Mouse (Mus musculus) urinary bladder, adult 18-20 months (tissue): ENCODE data around the gene Ptpra.
A peak's percentile ranks its signal among the peaks of the same experiment; 100 is the strongest.

Experiments
- DNase-seq, 2 experiments: peaks; one replicate each; pipeline ENCODE4 v3.0.0; 2022; ENCODE audit warnings: low spot score in 2 of 2, mixed read lengths in 2 of 2

The Ptpra gene

GRCm38 (mm10) chr2:130557462-130557861, 107.4 kb downstream of the Ptpra start:
- no peak for DNase-seq

- no peak for DNase-seq
Measured at GRCm38 (mm10) chr2:130558015-130558414, 107.9 kb downstream of the Ptpra start.

DNA sequence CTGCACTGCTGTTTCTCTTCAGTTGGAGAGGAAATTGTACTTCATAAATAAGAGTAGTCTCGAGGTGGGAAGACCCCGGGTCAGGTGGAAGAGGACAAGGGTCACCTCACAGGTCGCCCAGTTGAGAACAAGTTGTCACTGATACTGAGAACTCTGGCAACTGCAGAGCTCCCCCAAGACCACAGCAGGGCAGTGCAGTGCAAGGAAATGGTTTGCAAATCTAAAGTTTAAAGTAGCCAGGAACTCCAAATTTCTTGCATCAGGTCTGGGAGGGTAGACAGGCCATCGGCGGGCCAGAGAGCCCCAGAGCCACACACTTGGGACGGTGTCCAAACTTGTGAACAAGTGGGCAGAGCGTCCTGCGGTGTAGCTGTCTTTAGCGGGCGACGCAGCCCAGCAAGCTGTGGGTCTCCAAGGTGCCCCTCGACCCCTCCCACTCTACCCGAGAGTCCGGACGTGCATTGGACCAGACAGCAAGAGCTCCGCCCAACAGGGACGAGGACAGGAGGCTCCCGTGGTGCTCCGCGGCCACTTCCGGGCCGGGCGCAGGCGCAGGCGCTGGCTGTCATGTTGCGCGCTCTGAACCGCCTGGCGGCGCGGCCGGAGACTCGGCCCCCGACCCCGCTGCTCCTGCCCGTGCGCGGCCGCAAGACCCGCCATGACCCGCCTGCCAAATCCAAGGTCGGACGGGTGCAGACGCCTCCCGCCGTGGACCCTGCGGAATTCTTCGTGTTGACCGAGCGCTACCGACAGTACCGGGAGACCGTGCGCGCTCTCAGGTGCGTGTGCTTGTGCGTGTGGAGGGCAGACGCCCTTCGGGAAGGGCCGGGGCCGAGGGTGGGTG, 113.4 kb downstream of the Ptpra start, which contains the start of gene Mrps26:
Gene Mrps26 (plus strand): TSS at position 531 of the 844 bp plus-strand sequence.
- DNase-seq: peak; percentile 79 to 90

GRCm38 (mm10) chr2:130564063-130564462, 114.0 kb downstream of the Ptpra start:
- peak in 1 of 2 experiments; percentile 7 for DNase-seq

GRCm38 (mm10) chr2:130564983-130565382, 114.9 kb downstream of the Ptpra start:
- no peak for DNase-seq

GRCm38 (mm10) chr2:130568921-130569320, 118.8 kb downstream of the Ptpra start:
- no peak for DNase-seq

- no peak for DNase-seq
Measured at GRCm38 (mm10) chr2:130569926-130570325, 119.8 kb downstream of the Ptpra start.

GRCm38 (mm10) chr2:130574960-130575359, 124.9 kb downstream of the Ptpra start:
- DNase-seq: no peak

GRCm38 (mm10) chr2:130575873-130576272, 125.8 kb downstream of the Ptpra start, which contains the start of gene Oxt:
TSS of gene Oxt (plus strand) at chr2:130576173.
- no peak for DNase-seq

DNA sequence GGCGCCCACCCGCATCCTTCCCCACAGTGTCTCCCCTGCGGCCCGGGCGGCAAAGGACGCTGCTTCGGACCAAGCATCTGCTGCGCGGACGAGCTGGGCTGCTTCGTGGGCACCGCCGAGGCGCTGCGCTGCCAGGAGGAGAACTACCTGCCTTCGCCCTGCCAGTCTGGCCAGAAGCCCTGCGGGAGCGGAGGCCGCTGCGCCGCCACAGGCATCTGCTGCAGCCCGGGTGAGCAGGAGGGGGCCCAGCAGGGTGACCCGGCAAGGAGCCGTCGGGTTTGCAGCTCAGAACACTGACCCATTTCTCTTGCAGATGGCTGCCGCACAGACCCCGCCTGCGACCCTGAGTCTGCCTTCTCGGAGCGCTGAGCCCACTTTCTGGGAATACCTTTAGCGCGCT, 126.5 kb downstream of the Ptpra start:
- DNase-seq: peak in 1 of 2 experiments; percentile 12

DNA sequence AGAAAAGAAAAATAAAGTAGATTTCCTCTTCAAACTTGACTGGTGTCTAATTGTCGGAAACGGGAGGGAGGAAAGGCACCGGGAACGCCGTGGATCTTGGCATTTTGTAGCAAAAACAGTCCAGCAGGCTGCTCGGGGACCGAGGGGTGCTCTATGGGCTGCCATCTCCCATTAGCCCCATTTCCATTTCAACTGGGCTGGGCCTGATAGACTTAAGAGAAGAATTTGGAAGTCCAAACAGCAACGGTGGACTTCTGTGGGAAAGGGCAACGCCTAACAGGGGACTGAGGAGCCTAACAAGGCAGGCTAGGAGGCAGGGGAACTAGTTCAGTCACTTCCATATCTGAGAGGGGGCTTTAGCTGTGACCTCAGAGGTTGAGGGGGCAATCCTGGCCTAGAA, 126.9 kb downstream of the Ptpra start:
- no peak for DNase-seq

- peak; percentile 18 to 20 for DNase-seq
Measured at GRCm38 (mm10) chr2:130577632-130578031, 127.6 kb downstream of the Ptpra start.

GRCm38 (mm10) chr2:130578148-130578547, 128.1 kb downstream of the Ptpra start:
- peak; percentile 22 to 60 for DNase-seq

GRCm38 (mm10) chr2:130579791-130580190, 129.7 kb downstream of the Ptpra start:
- no peak for DNase-seq

DNA sequence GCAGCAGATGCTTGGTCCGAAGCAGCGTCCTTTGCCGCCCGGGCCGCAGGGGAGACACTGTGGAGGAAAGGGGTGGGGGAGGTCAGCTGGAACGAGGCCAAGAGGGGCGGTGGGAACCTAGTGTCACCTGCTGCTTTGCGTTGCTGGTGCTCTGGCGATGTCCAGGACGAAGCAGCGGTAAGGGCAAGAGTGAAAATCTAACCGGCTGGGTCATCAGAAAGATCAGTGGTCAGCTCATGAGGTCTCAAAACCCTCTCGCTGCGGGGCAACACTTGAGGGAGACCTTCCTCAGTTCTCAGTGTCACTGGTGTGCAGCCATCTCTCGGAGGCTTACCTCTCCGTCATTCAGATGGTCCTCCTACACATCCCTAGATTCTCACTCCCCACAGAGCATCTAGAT, 131.1 kb downstream of the Ptpra start:
- DNase-seq: no peak

DNA sequence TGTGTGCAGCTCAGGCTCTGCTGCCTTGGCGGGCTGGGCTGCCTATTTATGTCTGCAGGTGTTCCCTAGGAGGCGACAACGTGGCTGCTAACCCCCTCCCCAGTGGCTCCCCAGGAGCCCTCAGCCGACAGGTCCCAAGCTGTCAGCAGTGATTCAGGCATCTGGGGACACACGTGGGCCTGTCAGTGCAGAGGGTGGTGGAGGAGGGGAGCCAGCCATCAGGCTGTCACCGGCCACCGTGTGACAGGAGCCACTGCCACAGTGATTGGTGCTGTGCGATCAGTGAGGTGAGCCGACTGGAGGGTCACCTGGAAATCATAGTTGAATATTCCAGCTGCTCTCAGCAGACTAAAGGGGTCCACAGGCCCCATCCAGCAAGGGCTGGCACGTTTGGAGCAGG, 132.5 kb downstream of the Ptpra start, which contains the start of gene Avp:
Gene Avp (minus strand): TSS at position 3 of the 400 bp plus-strand sequence.
- no peak for DNase-seq

DNA sequence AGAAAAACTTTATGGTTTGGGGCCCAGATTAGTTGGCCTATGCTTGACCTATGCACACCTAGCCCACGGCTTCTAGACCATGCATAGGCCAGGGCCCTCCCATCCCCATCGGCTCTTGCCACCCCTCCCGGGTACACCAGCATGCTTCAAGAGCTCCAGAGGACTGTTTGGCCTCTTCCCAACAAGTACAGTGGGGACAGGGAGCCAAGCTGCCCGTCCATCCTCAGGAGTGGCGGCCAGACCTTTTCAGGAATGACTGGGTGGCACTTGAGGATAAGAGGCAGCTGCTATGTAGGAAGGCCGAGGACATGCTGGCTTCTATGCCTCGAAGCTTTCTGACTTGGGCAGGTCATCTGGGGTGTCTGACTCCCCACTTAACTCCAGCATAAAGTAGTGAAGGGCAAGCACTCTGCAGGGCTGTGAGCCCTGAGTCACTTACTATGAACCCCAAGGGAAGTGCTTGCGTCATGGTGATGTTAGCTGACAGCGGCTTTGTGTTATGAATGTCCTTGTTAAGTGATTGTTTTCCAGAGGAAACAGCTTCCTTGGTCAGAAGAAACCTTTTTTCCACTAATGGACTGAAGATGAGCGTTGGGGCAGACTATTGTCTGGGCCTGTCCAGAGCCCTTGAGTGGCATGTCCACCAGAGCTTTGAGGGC, 134.0 kb downstream of the Ptpra start:
- DNase-seq: no peak

GRCm38 (mm10) chr2:130586016-130586415, 135.9 kb downstream of the Ptpra start:
- no peak for DNase-seq

DNA sequence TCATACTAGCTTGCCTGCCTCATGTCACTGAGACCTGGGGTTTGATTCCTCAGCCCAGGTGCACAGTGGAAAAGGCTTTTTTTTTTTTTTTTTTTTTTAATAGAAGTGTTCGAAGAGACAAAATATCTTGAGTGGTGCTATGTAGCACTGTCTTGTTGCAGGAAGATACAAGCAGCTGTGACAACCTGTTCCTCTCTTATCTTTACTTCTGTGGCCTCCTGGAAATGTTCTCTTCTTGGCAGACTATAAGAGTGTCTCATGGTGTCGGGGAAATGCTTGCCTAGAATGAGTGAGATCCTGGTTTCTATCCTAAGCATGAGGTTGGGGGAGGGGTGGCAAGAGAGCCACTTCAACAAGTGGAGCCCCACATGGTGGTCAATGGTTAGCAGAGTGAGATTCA, 138.3 kb downstream of the Ptpra start:
- DNase-seq: no peak

DNA sequence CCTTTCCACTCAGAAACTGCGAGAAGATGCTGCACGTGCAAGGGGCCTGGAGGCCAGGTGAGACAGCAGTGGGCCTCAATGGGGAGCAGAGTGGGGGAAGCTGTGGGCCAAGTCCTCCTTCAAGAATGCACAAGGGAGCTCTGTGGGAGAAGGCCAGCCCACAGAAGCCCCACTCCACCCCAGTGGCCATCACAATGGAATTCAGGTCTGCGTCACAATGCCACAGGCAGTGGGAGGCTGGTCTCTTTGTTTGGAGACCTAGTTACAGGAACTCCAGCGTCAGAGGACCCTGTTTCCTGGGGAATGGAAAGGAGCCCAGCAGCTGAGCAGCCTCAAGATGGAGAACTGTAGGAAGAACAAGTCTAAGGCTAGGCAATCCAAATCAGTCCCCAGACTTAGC, 139.1 kb downstream of the Ptpra start:
- no peak for DNase-seq

GRCm38 (mm10) chr2:130589761-130590160, 139.7 kb downstream of the Ptpra start:
- no peak for DNase-seq

DNA sequence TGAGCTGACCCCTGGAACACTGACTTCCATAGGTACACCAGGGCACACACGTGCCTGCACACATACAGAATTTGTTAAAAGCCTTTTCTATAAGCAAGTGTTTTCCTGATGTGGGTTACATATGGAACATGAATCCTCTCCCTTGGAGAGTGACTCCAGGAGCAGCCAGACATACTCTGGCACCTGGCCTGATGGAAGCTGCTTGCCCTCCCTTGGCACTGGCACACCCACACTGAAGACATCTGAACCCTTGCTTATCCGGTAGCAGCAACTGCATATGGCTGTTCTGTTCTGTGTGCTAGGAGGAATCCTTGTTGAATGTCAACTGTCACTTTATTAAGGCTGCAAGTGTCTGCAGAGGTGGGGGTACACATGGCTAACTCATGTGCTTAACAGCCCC, 140.9 kb downstream of the Ptpra start:
- no peak for DNase-seq

DNA sequence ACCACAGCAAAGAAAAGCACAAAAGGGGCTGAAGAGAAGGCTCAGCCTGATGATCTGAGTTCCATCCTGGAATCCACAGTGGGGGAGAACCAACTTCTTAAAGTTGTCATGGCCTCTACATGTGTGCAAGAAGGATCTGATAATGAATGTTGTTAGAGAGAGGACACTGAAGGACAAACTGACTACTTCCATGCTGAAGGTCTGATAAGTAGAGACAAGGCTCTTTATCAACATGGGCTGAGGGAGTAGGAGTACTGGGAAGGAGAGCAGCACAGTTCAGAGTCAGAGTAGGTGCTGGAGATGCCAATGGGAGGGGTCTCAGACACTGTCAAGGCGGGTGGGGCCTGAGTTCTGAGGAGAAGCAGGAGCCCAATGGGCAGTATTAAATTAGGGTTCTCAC, 145.5 kb downstream of the Ptpra start:
- DNase-seq: no peak
